Mouse (Mus musculus) heart, adult 11 months (tissue): Measurements from ENCODE around the gene Msrb3.

Experiments used
- DNase-seq: peaks from one replicate; pipeline ENCODE4 v3.0.0; 2022

Gene Msrb3

GRCm38 (mm10) chr10:120744441-120745137 is 154.3 kb downstream of the Msrb3 start:
- no peak for DNase-seq

GRCm38 (mm10) chr10:120736508-120737069 is 162.3 kb downstream of the Msrb3 start:
- DNase-seq, result peak; percentile 52

DNA sequence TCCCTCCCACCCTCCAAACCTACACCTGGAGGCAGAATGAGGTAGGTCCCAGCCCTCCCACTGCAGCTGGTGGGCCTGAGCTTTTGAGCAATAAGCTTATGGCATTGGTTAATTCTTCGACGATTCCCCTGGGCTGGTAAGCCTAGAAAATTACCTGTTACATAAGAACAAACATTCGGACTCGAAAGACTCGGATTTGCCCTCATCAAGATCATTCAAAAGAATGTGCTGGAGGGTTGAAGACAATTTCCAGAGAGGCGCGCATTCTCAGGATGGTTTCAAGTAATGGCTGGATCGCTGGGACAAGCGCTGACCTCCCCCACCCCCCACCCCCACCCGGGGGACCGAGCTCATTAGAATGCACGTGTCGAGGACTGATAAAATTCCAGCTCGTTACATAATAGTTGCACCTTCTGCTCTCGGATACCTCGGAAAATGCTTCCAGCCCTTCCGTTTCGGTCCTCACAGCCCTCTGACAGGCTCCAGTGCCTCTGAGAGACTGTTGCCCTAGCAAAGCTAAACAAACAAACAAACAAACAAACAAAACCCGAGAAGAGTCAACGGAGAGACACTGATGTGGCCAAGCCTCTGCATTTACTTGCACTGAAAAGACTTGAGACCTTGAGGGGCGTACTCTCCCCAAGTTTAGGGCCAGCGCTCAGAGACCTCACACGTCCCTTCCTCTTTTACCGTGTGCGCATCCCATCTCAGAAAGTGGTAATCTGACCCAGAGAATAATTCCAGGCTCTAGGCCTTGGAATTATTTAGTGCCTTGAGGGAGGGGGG is 163.0 kb downstream of the Msrb3 start:
- DNase-seq, result peak; percentile 43

DNA sequence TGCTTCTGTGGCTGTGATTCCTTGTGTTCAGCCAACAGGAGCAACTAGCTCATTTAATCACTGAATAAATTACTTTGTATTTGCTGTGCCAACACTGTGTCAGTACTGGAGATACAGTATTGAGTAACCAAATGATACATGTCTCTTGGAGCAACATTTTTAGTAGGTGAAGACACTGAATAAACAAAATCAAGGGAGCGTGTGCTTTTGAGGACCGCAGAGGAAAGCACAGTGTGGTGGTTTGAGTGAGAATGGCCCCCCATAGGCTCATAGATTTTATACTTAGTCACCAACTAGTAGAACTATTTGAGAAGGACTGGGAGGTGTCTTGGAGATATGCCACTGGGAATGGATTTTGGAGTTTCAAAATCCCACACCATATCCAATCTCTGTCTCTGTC is 164.5 kb downstream of the Msrb3 start:
- DNase-seq, result peak; percentile 44
